Mouse (Mus musculus) T-helper 2 cell (primary cell): ENCODE measurements around the gene Atp8a1.

Experiments used
- in situ Hi-C: fragments of 300-600 bp; cut with MboI, MseI; formaldehyde crosslinking; loops from one replicate; pipeline ENCODE4 v1.15.1; 2025; ENCODE audit warnings: high pct_unique_total_duplicates

The Atp8a1 gene

GRCm38 (mm10) chr5:67685906-67686305 lies 161.3 kb downstream of the Atp8a1 start:
- in situ Hi-C loops, result no loop called here

- in situ Hi-C loops, result no loop called here
Measured at GRCm38 (mm10) chr5:67685461-67685860, 161.8 kb downstream of the Atp8a1 start.

- in situ Hi-C loops, result no loop called here
Measured at GRCm38 (mm10) chr5:67678819-67679218, 168.4 kb downstream of the Atp8a1 start.

GRCm38 (mm10) chr5:67673008-67673407 lies 174.2 kb downstream of the Atp8a1 start:
- in situ Hi-C loops, result no loop called here

- in situ Hi-C loops, result no loop called here
Measured at GRCm38 (mm10) chr5:67670158-67670557, 177.1 kb downstream of the Atp8a1 start.

- in situ Hi-C loops, result no loop called here
Measured at GRCm38 (mm10) chr5:67669436-67669896, 177.8 kb downstream of the Atp8a1 start.

GRCm38 (mm10) chr5:67662715-67663114 lies 184.5 kb downstream of the Atp8a1 start:
- in situ Hi-C loops, result no loop called here

- in situ Hi-C loops, result no loop called here
Measured at GRCm38 (mm10) chr5:67659864-67660263, 187.4 kb downstream of the Atp8a1 start.

GRCm38 (mm10) chr5:67656821-67657259 lies 190.4 kb downstream of the Atp8a1 start:
- in situ Hi-C loops, result no loop called here

- in situ Hi-C loops, result no loop called here
Measured at GRCm38 (mm10) chr5:67655696-67656519, 191.3 kb downstream of the Atp8a1 start.

- in situ Hi-C loops, result no loop called here
Measured at GRCm38 (mm10) chr5:67654572-67654971, 192.7 kb downstream of the Atp8a1 start.

- in situ Hi-C loops, result no loop called here
Measured at GRCm38 (mm10) chr5:67653543-67653942, 193.7 kb downstream of the Atp8a1 start.

GRCm38 (mm10) chr5:67652468-67652867 lies 194.8 kb downstream of the Atp8a1 start:
- in situ Hi-C loops, result no loop called here

- in situ Hi-C loops, result no loop called here
Measured at GRCm38 (mm10) chr5:67650021-67650420, 197.2 kb downstream of the Atp8a1 start.

- in situ Hi-C loops, result loop anchor here (10.0 kb wide), 1 partner anchor 356 kb away; no protein-coding TSS in a partner anchor
Measured at GRCm38 (mm10) chr5:67649156-67649555, 198.1 kb downstream of the Atp8a1 start.

- in situ Hi-C loops, result loop anchor here (10.0 kb wide), 1 partner anchor 357 kb away; no protein-coding TSS in a partner anchor
Measured at GRCm38 (mm10) chr5:67647568-67647967, 199.7 kb downstream of the Atp8a1 start.

GRCm38 (mm10) chr5:67646756-67647529 lies 200.3 kb downstream of the Atp8a1 start:
- in situ Hi-C loops, result loop anchor here (10.0 kb wide), 1 partner anchor 358 kb away; no protein-coding TSS in a partner anchor

- in situ Hi-C loops, result loop anchor here (10.0 kb wide), 1 partner anchor 361 kb away; no protein-coding TSS in a partner anchor
Measured at GRCm38 (mm10) chr5:67643537-67644255, 203.5 kb downstream of the Atp8a1 start.

GRCm38 (mm10) chr5:67641406-67642120 lies 205.7 kb downstream of the Atp8a1 start:
- in situ Hi-C loops, result loop anchor here (10.0 kb wide), 1 partner anchor 363 kb away; no protein-coding TSS in a partner anchor

GRCm38 (mm10) chr5:67640596-67641312 lies 206.5 kb downstream of the Atp8a1 start:
- in situ Hi-C loops, result loop anchor here (10.0 kb wide), 1 partner anchor 364 kb away; no protein-coding TSS in a partner anchor
